Mouse (Mus musculus) common myeloid progenitor, adult 5-6 weeks (primary cell): ENCODE data around the gene Tm9sf4. TPM values are rescaled to one million over a fixed set of nuclear protein-coding genes. Genes with fewer than 3 reads are reported as not detected.

Experiments used
- ATAC-seq: replicated peaks from 2 replicates; pipeline ENCODE4 v1.8.0; 2016; ENCODE audit warnings: low read depth, mild to moderate bottlenecking, moderate TSS enrichment, inconsistent platforms; ENCODE audit not compliant: poor library complexity, severe bottlenecking
- total RNA-seq: library from RNA; stranded (forward); fragments of 200-1000, 187-1606 nt; gene quantifications from 2 replicates; pipeline ENCODE4 v1.2.3, GENCODE M21; 2017

Tm9sf4 gene
- total RNA-seq, 1 experiment from 2014 or later: 80.5 TPM

DNA sequence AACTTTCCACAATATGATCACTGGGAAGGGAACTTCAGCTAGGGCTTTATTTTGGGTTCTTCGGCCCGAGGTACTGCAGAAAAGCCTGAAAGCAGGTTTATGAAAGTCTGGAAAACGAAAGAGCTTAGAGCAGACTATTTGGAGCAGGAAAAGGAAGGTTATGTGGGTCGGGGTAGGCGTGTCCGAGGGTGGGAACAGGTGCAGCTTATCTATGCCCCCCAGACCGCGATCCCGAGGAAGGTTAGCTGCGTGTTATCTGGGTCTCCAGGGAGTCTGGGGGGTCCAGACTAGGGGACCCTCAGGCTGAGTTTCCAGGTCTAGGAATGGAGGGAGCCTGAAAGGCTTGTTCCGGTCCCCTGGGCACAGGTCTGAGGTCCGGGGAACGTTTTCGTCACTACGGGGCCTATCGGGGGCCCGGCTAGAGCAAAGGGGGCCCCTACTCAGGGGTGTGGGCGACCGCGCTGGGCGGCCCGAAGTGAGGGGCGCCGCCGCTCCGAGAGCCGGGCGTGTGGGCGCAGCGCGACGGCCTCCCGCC is 79.7 kb downstream of the Tm9sf4 start:
- peak; percentile 37 for ATAC-seq

- ATAC-seq: peak; percentile 73
Measured at GRCm38 (mm10) chr2:153241250-153242014, 80.3 kb downstream of the Tm9sf4 start, which contains the start of the genes Plagl2 and Pofut1. TSS of gene Plagl2 (minus strand) at chr2:153241426. TSS of gene Pofut1 (plus strand) at chr2:153241533.

- no peak for ATAC-seq
Measured at GRCm38 (mm10) chr2:153242156-153242555, 81.1 kb downstream of the Tm9sf4 start.

DNA sequence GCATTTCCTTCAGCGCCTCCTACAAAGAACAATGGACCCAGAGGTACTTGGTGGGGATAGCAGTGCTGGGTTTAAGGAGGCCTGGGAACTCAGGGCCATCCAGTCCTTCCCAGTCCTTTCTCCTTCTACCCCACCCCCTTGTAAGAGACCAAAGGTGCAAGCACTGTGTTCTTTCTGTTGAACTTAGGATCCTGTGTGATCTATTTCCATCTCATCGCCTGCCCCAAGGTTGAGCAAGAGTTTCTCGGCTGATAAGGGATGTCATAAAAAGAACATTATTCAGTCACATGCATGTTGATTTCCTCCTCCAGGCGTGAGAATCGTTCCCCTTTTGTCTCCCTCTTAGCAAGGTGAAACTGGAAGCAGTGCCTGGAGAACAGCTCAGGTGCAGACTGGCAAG is 88.6 kb downstream of the Tm9sf4 start:
- ATAC-seq: no peak

- ATAC-seq: no peak
Measured at GRCm38 (mm10) chr2:153256604-153257003, 95.5 kb downstream of the Tm9sf4 start.

- ATAC-seq: peak; percentile 84
Measured at GRCm38 (mm10) chr2:153259030-153259863, 98.1 kb downstream of the Tm9sf4 start.

Other genes starting within 250 kb of the Tm9sf4 start
- not detected in 2 replicates for gene Mylk2, start 250.0 kb upstream of the Tm9sf4 start, total RNA-seq
- not detected in 2 replicates for gene Foxs1, start 228.1 kb upstream of the Tm9sf4 start, total RNA-seq
- gene Dusp15, start 209.6 kb upstream of the Tm9sf4 start, total RNA-seq: not detected in 2 replicates
- gene Ttll9, start 198.8 kb upstream of the Tm9sf4 start, total RNA-seq: 0.50 and 1.6 TPM in 2 replicates
- gene Pdrg1, start 145.9 kb upstream of the Tm9sf4 start, total RNA-seq: 109 and 138 TPM in 2 replicates
- not detected in 2 replicates for gene Xkr7, start 129.5 kb upstream of the Tm9sf4 start, total RNA-seq
- gene Ccm2l, start 95.3 kb upstream of the Tm9sf4 start, total RNA-seq: 0.73 TPM in 1 of 2 replicates, not detected in the other
- gene Hck, start 52.8 kb upstream of the Tm9sf4 start, total RNA-seq: 2.2 and 5.9 TPM in 2 replicates
- 10.8 and 11.8 TPM in 2 replicates for gene Tspyl3, start 64.1 kb downstream of the Tm9sf4 start, total RNA-seq
- gene Plagl2, start 80.1 kb downstream of the Tm9sf4 start, total RNA-seq: 4.9 and 11.2 TPM in 2 replicates
- gene Pofut1, start 80.2 kb downstream of the Tm9sf4 start, total RNA-seq: 21.7 and 23.2 TPM in 2 replicates
- 12.3 and 13.2 TPM in 2 replicates for gene Kif3b, start 130.1 kb downstream of the Tm9sf4 start, total RNA-seq
- 27.6 and 42.3 TPM in 2 replicates for gene Asxl1, start 184.5 kb downstream of the Tm9sf4 start, total RNA-seq